Mouse (Mus musculus) embryo, embryonic 10 days (tissue): Measurements from ENCODE around the gene Slc34a3.
"Not testable (repeated sequence)": the region's sequence is repeated elsewhere in the genome, so short reads cannot be mapped to it uniquely, and the experiment has no call there.

Experiments used
- DNase-seq: peaks from one replicate; pipeline ENCODE4 v3.0.0-alpha.2; 2015; ENCODE audit warnings: low spot score

Gene Slc34a3

DNA sequence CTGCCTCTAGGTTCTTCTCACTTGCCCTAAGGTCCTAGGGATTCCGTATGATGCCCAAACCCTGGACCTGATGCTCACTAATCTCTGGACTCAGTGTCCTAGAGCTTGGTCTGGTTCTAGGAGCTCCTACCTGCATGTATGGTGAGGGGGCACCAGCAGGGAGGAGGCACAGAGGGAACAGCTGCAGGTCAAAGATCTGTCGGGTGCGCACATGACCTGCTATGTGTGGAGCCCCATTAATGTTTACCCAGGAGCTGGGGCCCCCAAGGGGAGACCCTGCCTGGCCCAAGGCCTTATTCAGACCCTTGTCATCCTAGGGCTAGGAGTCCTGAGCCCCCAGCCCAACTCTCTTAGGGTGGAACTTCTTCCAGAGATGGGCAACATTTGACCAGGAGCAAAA lies at the start of gene Slc34a3:
TSS of gene Slc34a3 (minus strand) at position 315 of the 400 bp plus-strand sequence.
- DNase-seq: no peak

DNA sequence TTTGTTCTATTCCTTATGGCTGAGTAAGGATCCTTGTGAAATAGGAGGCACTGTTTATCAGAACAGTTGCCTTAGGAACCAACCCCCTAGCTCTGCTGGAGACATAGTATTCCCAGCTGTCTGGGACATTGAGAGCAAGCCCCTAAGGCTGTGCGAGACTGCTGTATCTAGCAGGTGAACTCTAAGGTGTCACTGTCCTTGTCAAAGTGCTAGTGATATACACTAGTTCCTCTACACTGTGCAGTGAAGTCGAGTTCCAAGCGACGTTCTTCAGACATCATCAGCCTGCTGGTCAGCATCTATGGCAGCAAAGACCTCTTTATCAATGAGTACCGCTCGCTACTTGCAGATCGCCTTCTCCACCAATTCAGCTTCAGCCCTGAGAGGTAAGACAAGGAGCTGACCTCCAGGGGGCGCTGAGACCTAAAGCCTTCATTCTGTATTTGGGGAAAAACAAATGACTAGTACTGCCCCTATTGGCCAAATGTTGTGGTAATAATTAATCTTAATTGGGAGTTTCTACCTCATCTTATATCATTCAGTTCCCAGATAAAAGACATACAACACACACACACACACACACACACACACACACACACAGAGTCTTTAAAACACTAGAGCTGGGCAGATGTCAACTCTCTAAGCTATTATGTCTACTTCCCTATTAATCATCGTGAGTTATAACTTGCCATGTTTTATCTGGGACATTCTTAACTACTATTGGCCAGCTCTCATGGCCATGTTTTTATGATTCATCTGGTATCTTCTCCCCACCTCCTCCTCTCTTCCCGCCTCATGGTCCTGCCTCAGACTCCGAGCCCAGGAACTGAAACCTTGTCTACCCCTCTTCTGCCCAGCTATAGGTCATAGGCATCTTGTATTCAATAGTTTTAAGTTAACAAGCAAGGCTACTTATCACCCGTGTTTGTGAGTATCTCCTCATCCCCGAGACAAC lies 45.0 kb upstream of the Slc34a3 start:
- DNase-seq: peak; percentile 84

DNA sequence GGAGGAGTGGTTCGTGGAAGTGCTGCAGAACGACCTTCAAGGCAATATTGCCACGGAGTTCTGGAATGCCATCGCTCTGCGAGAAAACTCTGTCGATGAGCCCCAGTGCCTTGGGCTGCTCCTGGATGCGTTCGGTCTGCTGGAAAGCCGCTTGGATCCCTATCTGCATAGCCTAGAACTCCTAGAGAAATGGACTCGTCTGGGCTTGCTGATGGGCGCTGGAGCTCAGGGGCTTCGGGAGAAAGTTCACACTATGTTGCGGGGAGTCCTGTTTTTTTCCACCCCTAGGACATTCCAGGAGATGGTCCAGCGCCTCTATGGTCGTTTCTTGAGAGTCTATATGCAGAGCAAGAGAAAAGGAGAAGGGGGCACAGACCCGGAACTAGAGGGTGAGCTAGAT lies 38.8 kb upstream of the Slc34a3 start:
- DNase-seq: no peak

DNA sequence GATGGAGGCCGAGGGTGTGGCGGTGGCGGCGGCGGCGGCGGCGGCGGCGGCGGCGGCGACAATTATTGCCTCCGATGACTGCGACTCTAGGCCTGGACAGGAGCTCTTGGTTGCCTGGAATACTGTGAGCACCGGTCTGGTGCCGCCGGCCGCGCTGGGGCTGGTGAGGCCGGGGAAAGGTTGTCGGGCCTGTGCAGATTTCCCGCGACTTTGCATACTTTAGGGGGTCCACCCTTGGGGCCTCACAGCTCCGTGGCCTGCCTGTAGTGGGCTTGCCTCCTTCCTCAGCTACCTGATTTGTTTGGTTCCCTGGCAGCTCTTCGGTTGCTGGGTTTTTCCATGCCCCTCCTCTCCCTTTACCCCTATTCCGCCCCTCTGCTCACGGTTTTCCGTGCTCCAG lies 38.4 kb upstream of the Slc34a3 start:
- DNase-seq: no peak

DNA sequence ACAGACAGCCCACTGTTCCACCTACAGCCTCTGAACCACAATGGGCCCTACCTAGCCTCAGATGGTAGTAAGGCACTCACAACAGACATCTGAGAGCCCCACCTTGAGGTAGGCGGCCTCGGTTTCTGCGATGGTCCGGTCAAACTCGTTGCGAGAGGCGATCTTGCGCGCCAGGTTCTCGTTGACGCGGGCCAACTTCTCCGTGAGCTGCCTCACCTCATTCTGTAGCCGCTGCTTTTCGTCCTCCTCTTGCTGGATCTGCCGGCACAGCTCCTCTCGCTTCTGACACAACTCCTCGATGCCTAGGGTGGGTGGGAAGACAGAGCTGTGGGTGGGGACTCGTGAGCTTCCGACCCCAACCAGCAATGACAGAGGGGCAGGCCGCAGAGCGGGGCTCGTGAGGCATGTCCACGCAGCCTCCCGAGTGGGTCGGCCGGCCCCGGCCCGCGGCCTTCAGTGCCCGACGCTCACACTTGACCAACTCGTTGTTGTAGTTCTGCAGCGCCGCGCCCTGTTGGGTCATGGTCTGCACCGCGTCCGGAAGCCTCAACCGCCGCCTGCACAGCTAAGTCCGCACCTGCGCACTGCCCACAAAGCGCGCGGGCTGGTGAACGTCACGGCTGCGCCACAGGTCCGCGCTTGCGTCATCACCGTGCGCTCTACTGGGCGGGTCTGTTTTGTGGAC lies 37.8 kb upstream of the Slc34a3 start, which contains the start of the genes Ssna1 and Anapc2:
TSS of gene Ssna1 (minus strand) at position 612 of the 685 bp plus-strand sequence.
TSS of gene Anapc2 (plus strand) at position 652 of the 685 bp plus-strand sequence.
- peak; percentile 100 for DNase-seq

DNA sequence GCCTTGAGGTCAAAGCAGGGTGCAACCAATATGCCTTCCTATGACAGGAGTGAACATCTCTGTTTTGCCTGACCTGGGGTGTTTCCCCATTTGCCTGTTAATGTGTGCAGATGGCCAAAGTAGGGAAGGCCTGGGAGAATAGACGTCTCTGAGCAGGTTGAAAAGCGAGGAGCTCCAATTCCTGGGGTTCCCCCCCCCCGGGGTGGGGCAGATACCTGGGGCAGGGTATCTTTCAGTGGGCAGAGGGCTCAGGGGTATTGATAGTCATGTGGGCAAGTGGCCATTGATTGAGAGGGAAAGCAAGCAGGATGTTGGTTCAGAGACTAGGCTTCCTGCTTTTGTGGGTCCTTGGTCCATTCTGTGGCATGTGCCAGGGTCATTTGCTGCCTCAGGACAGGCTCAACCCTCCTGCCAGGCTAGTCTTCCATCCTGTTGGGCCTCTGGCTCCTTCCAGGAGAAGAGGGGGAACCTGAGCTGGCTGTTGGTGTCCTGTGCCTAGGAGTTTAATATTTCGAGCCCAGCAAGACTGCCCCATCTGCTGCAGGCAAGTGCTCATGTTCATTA lies 33.7 kb upstream of the Slc34a3 start:
- no peak for DNase-seq

DNA sequence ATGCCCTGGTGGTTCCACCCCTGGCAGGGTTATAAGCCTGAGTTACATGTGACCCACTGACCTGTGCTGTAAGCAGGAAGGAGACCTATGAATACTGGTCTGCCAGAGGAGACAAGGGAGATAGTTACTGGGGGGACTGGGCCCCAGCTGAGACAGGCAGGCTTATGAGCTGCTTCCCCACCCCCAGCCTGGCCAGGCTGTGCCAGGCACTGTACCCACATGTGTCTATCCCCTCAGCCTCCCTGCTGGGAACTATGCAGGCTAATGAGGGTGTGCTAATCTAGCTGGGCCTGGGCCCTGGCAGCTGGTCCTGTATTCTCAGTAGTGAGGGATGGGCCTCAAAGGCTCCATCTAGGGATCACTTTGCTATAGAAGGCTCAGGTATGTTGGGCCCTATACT lies 33.1 kb upstream of the Slc34a3 start:
- no peak for DNase-seq

DNA sequence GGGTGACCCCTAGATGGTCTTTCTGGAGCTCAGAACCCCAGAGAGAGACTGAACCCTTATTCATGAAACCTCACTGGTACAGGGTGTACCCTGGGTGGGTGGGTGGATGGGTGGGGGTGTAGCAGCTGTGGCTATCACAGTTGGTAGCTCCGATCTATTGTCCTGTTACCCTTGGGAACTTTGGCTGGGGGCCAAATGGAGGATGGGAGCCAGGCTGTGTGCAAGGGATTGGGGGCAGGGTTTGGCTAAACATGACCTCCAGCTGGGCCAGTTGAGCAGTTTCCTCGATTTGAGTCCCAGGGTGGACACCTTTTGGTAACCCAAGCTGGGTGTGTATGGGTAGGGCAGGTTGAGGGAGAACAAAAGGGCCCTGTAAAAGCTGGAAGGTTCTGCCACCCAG lies 32.6 kb upstream of the Slc34a3 start:
- DNase-seq: no peak

DNA sequence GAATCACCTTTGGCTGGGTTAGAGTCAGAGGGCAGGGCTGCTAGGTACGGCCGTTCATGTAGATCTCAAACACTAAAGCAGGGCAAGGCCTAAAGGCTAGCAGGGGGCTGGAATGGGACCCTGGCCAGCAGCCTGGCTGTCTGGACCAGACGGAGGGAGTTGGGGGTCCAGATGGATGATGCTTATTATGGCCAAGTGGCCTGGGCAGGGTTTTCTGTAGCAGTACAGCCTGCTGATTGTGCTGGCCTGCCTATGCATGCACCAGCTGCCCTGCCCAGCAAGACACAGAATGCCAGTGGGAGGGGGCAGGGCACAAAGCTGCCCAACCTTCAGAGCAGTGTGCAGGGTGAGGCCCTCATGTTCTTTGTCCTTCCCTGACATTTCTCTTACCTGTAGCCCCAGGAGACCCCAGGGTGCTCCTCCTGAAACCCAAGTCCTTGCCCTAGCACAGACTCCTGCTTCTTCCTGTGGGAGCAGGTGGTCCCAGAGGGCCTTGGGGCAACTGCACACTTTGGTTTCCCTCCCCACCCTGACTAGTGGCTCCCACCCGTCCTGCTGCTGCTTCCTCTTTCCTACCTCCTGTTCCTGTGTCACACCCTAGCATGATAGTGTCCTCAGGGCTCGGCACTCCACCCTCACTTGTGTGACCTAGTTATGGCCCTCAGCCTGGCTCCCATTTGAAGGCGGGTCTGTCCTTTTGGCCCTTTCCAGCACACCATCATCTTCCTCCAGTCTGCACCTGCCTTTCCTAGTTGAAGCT lies 31.9 kb upstream of the Slc34a3 start:
- no peak for DNase-seq

DNA sequence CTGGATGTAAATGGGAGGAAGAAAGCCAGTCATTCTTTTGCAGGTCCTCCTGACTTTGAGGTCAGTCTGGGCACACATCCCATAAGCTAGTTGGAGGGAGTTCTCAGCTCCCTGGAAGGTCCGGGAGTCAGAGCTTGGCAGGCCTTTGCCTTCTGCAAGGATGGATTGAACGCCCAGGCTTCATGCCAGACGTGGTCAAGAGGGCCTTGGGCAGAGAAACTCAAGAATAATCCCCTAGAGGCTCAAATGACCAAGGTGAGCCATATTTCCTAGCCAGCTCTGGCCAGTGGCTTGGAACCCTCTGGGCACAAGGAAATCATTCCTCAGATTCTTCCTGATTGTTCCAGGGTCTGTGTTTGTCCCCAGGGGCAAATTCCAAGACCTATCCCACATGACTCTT lies 30.7 kb upstream of the Slc34a3 start:
- DNase-seq: no peak

DNA sequence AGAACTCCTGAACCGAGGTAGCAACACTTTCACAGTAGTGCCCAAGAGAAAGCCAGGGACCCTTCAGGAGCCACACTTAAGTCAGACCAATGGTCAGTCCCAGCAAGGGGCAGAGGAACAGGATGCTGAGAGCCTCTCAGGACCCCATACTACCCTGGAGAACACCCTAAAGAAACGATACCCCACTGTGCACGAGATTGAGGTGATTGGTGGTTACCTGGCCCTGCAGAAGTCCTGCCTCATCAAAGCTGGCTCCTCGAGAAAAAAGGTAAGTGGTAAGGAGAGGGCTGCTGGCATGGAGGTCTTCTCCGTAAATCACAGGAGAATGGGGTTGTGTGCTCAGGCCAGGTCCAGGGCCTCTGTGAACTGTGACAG lies 30.1 kb upstream of the Slc34a3 start:
- no peak for DNase-seq

DNA sequence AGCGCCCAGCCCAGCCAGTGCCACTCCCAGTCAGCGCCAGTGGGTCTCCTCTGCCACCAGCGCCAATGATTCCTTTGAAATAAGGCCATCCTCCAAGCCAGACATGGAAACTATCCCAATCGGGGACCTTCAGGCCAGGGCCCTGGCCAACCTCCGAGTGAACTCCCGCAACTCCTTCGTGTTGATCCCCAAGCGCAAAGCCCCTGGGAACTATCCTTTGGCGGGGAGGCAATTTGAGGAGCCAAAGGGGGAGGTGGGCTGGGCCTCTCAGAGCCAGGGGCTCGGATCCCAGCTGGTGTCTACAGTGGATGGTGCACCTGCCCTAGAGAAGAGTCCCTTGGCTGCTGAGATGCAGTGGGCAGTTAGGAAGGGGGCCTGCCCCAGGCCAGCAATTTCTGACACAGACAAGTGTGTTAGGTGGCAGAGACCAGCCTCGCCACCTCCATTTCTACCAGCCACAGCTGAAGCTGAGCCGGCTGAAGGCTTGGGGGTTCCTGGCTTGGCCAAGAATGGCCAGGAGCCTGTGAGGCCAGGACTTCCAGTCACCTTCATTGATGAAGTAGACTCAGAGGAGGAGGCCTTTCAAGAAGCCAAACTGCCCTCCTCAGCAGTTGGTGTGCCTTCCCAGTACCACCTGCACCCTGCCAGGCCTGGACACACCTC lies 29.6 kb upstream of the Slc34a3 start:
- no peak for DNase-seq

DNA sequence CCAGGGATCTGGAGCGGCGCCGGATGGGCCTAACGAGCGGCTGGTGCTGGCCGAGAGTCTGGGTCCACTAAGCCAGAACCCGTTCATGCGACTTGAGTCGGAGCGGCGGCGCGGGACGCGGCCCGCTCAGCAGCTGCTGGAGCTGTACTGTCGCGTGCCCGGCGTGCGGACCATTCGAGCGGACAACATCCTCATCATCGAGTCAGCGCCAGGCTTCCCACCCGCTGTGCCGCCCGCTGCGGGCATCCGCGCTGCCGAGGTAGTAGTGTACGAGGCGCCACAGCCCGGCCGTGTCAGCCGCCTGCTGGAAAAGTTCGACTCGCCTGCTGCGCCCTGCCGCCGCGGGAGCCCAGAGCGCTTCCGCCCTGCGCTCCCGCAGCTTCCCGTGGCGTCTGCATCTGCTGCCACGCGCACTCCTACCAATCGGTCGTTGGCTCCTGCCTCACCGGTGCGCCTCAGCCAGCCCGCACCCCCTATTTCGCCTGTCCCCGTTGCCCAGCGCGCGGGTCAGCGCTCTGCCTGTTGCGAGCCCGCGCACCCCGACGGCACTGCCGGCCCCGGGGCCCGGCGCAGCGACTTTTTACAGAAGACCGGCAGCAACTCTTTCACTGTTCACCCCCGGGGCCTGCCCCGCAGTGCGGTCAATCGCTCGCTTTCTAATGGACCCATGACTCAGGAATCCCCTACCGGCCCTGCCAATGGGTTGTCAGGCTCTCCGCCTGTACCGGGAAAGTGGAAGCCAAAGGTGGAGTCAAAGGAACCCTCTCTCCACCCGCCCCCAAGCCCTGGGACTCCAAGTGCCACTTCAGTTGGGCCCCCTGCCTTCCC lies 28.8 kb upstream of the Slc34a3 start:
- peak; percentile 45 for DNase-seq

DNA sequence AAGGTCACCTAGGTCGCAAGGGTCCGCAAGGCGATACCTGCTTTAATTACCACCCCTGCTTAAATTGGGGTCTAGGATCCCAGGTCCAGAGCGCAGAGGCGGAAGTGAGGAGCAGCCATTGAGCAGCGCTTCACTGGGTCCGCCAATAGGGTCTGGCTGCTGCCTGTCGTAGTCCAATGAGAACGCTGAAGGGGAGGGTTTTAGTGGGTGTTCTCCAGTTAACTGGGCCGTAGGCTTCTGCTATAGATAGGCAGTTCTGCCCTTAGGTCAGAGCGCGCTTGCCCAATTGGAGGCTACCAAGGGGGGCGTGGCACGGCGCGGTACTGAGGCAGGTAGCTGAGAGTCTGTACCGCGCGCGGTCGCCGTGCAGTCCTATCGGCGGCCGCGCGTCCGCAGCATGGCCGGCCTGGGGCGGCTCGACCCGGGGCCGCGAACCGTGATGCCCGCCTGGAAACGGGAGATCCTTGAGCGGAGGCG lies 28.2 kb upstream of the Slc34a3 start, which contains the start of gene Tprn:
TSS of gene Tprn (plus strand) at position 328 of the 477 bp plus-strand sequence.
- peak; percentile 98 for DNase-seq

DNA sequence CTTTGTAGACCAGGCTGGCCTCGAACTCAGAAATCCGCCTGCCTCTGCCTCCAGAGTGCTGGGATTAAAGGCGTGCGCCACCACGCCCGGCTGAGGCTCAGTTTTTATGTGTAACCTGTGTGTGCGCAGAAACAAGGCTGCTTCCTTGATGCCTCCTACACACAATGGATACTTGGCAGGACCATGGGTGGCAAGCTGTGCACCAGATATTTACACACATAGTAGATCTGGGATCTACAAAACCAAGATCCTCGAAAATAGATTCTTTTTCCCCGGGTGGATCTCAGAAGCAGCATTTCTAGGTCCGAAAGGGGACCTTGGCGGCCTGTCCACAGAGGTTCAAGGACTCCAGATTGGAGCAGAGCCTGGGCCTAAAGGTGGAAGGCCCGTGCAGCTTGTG lies 27.7 kb upstream of the Slc34a3 start:
- DNase-seq: no peak

DNA sequence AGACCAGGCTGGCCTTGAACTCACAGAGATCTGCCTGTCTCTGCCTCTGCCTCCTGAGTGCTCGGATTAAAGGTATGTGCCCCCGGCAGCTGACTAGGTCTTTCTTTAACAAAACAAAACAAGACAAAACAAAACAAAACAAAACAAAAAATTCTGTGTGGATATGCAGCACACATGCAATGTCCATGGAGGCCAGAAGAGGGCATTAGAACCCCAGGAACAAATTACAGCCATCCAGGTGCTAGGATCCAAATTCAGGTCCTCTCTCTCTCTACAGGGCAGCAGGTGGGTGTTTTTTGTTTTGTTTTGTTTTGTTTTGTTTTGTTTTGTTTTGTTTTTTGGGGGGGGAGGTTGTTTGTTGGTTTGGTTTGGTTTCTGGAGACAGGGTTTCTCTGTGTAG lies 24.7 kb upstream of the Slc34a3 start:
- DNase-seq: no peak

DNA sequence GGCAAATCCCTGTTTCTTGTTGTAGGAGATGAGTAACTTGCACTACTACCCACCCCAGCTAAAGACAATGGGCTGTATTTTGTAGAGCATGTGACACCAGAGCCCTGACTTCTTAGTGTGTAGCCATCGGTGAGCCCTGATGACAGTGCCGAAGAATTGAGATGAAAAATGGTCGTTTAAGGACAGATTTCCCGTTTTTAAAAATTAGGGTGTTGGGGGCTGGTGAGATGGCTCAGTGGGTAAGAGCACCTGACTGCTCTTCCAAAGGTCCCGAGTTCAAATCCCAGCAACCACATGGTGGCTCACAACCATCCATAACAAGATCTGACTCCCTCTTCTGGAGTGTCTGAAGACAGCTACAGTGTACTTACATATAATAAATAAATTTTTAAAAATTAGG lies 23.1 kb upstream of the Slc34a3 start:
- DNase-seq: not testable (repeated sequence)

DNA sequence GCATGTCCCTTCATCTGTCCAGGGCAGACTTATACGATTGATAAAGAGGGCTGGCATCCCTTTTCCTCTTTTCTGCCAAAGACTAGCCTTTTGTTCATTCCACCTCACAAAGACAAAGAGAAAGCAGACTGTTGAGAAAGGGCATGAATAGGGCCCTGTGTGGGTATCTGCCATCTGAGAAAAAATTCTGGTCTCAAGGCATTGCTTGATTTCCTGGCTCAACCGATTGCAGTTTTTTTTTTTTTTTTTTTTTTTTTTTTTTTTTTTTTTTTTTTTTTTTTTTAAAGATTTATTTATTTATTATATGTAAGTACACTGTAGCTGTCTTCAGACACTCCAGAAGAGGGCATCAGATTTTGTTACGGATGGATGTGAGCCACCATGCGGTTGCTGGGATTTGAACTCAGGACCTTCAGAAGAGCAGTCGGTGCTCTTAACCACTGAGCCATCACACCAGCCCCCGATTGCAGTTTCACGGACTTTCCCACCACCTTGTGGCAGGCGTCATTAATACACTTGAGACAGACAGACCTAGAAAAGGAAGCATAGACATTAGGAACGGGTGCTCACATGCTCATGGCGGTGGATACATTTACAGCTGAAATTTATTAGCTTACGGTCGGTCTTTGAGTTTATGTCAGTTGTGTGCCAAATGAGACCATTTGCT lies 22.4 kb upstream of the Slc34a3 start:
- DNase-seq: peak; percentile 48

DNA sequence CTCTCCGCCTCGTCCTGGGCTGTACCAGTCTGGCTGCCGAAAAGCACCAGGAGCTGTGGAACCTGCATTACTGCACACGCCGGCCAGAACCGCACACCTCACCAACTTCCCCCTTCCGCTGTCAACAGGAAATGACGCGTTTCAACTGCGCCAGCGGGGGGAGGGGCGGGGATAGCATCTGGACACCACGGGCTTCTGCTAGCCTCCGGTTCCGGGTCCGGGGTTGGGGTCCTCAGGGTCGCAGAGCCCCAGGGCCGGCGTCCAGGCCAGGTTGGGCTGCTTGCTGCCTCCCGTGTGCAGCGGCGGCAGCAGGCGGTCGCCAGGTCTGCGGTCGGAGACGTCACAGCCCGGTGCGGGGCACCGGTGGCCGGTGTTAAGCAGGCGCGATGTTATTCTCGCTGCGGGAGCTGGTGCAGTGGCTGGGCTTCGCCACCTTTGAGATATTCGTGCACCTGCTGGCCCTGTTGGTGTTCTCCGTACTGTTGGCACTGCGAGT lies 21.2 kb upstream of the Slc34a3 start, which contains the start of gene Tmem203:
TSS of gene Tmem203 (plus strand) at position 156 of the 496 bp plus-strand sequence.
- peak; percentile 87 for DNase-seq
